Mouse (Mus musculus) limb, embryonic 12.5 days (tissue): ENCODE data around the gene Rpl36a-ps1. TPM values are rescaled to one million over a fixed set of nuclear protein-coding genes. Genes with fewer than 3 reads are reported as not detected.

Experiments used
- ATAC-seq: fragments of 200-750 bp; cut with Nextera tagmentation; 2 replicates; pipeline ENCODE4 v1.8.0; 2017; ENCODE audit warnings: low read depth, moderate TSS enrichment; ENCODE audit not compliant: insufficient number of reproducible peaks, insufficient read depth, low FRiP score, low TSS enrichment
- H3K27ac ChIP-seq: fragments of 300-500 bp; sonication (generic); 2 replicates; pipeline ENCODE4 v1.5.1; 2016; ENCODE audit warnings: mild to moderate bottlenecking, moderate library complexity
- H3K27me3 ChIP-seq: fragments of 300-500 bp; sonication (generic); 2 replicates; pipeline ENCODE4 v1.6.1; 2016; ENCODE audit warnings: mild to moderate bottlenecking, moderate library complexity
- H3K36me3 ChIP-seq: fragments of 300-500 bp; sonication (generic); 2 replicates; pipeline ENCODE4 v1.6.1; 2016; ENCODE audit warnings: mild to moderate bottlenecking, moderate library complexity
- H3K4me1 ChIP-seq: fragments of 300-500 bp; sonication (generic); replicated peaks from 2 replicates; pipeline ENCODE4 v1.6.1; 2016
- H3K4me2 ChIP-seq: fragments of 300-500 bp; sonication (generic); 2 replicates; pipeline ENCODE4 v1.6.1; 2016; ENCODE audit warnings: mild to moderate bottlenecking, moderate library complexity
- H3K4me3 ChIP-seq: fragments of 300-500 bp; sonication (generic); replicated peaks from 2 replicates; pipeline ENCODE4 v1.5.1; 2016; ENCODE audit warnings: mild to moderate bottlenecking
- H3K9ac ChIP-seq: fragments of 300-500 bp; sonication (generic); replicated peaks from 2 replicates; pipeline ENCODE4 v1.6.1; 2016; ENCODE audit warnings: mild to moderate bottlenecking, moderate library complexity
- H3K9me3 ChIP-seq: fragments of 300-500 bp; sonication (generic); 2 replicates; pipeline ENCODE4 v1.6.1; 2016; ENCODE audit warnings: mild to moderate bottlenecking, moderate library complexity
- WGBS: fragments of 180-500 bp; shearing (Covaris S2); methylation state at CpG from one replicate; pipeline ENCODE4 v1.1.7; 2016; 5-methylcytosine and 5-hydroxymethylcytosine counted together
- polyA plus RNA-seq: library from polyadenylated mRNA; unstranded; fragments of >200 nt; fragmentation: Nextera tagmentation; extraction: Ambion mirVana; gene quantifications from 2 replicates; pipeline ENCODE4 v1.2.1, GENCODE M21; 2016

Gene Rpl36a-ps1
- polyA plus RNA-seq, 1 experiment from 2014 or later, result 2.6 TPM

GRCm38 (mm10) chr14:98951626-98952290, 42.4 kb downstream of the Rpl36a-ps1 start:
- no peaks in the 10 kb centered on the region for H3K4me1 ChIP-seq
- H3K4me2 ChIP-seq, result no peak overlapping the region
- WGBS, result 82% methylated on average over 4 of the region's 4 CpGs
- no peak overlapping the region for H3K4me3 ChIP-seq
- H3K9ac ChIP-seq, result no peak overlapping the region
- H3K9me3 ChIP-seq, result no peaks in the 10 kb centered on the region
- ATAC-seq, result no peak
- H3K27me3 ChIP-seq, result no peaks in the 10 kb centered on the region
- H3K27ac ChIP-seq, result no peak overlapping the region
- no peaks in the 10 kb centered on the region for H3K36me3 ChIP-seq

Other genes starting within 250 kb of the Rpl36a-ps1 start
- 122 and 124 TPM in 2 replicates for gene Mzt1, start 51.8 kb upstream of the Rpl36a-ps1 start, polyA plus RNA-seq
- gene Bora, start 51.9 kb upstream of the Rpl36a-ps1 start, polyA plus RNA-seq, result 102 and 118 TPM in 2 replicates
- gene Pibf1, start 105.1 kb upstream of the Rpl36a-ps1 start, polyA plus RNA-seq, result 24.2 and 26.3 TPM in 2 replicates
- 45.9 and 51.5 TPM in 2 replicates for gene Dis3, start 105.5 kb upstream of the Rpl36a-ps1 start, polyA plus RNA-seq